Mouse (Mus musculus) heart, embryonic 12.5 days (tissue): ENCODE data around the gene Tyr. TPM values are rescaled to one million over a fixed set of nuclear protein-coding genes. Genes with fewer than 3 reads are reported as not detected.
"Not testable (repeated sequence)": the region's sequence is repeated elsewhere in the genome, so short reads cannot be mapped to it uniquely, and the experiment has no call there.

Experiments
- ATAC-seq: fragments of 200-750 bp; cut with Nextera tagmentation; 2 replicates; pipeline ENCODE4 v1.8.0; 2017; ENCODE audit warnings: moderate TSS enrichment, moderate library complexity; ENCODE audit not compliant: insufficient number of reproducible peaks, low FRiP score
- H3K27ac ChIP-seq: fragments of 300-500 bp; sonication (generic); 2 replicates; pipeline ENCODE4 v1.5.1; 2016; ENCODE audit warnings: mild to moderate bottlenecking, moderate library complexity; ENCODE audit not compliant: poor library complexity, severe bottlenecking
- H3K27me3 ChIP-seq: fragments of 300-500 bp; sonication (generic); replicated peaks from 2 replicates; pipeline ENCODE4 v1.6.1; 2016; ENCODE audit warnings: mild to moderate bottlenecking, moderate library complexity
- H3K36me3 ChIP-seq: fragments of 300-500 bp; sonication (generic); 2 replicates; pipeline ENCODE4 v1.6.1; 2016; ENCODE audit warnings: mild to moderate bottlenecking, moderate library complexity
- H3K4me1 ChIP-seq: fragments of 300-500 bp; sonication (generic); replicated peaks from 2 replicates; pipeline ENCODE4 v1.6.1; 2016; ENCODE audit warnings: mild to moderate bottlenecking
- H3K4me2 ChIP-seq: fragments of 300-500 bp; sonication (generic); 2 replicates; pipeline ENCODE4 v1.6.1; 2016; ENCODE audit warnings: mild to moderate bottlenecking, moderate library complexity
- H3K4me3 ChIP-seq: fragments of 300-500 bp; sonication (generic); 2 replicates; pipeline ENCODE4 v1.5.1; 2016; ENCODE audit warnings: mild to moderate bottlenecking
- H3K9ac ChIP-seq: fragments of 300-500 bp; sonication (generic); 2 replicates; pipeline ENCODE4 v1.6.1; 2016; ENCODE audit warnings: mild to moderate bottlenecking, moderate library complexity
- H3K9me3 ChIP-seq: fragments of 300-500 bp; sonication (generic); replicated peaks from 2 replicates; pipeline ENCODE4 v1.6.1; 2016; ENCODE audit warnings: mild to moderate bottlenecking, moderate library complexity
- WGBS: fragments of 180-500 bp; shearing (Covaris S2); methylation state at CpG from one replicate; pipeline ENCODE4 v1.1.7; 2016; 5-methylcytosine and 5-hydroxymethylcytosine counted together
- polyA plus RNA-seq: library from polyadenylated mRNA; unstranded; fragments of >200 nt; fragmentation: Nextera tagmentation; extraction: Ambion mirVana; gene quantifications from 2 replicates; pipeline ENCODE4 v1.2.1, GENCODE M21; 2016

Gene Tyr
- polyA plus RNA-seq, result 0.15 and 0.23 TPM in 2 replicates

DNA sequence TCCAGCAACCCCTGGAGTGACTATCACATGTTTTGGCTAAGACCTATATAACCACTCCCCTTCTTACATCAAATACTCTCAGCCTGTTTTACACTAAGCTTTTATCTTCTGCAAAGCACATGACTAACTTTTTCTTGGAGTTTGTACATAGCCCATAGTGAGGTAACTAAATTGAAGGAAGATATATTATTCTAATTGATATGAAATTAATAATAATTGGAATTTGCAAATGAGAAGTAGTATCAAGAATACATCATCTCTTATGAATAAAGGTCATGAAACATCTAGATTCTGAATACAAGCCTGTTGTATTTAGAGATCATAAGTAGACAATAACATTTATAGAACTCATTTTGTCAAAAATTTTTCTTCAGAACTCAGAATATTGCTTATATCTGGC, at the start of gene Tyr:
TSS of gene Tyr (minus strand) at position 101 of the 400 bp plus-strand sequence.
- no peak within 1 kb of the TSS for H3K27ac ChIP-seq
- H3K4me2 ChIP-seq, result no peak within 1 kb of the TSS
- H3K4me1 ChIP-seq, result no peaks in the 10 kb centered on the region
- H3K27me3 ChIP-seq, result no peaks in the 10 kb centered on the region
- no peaks in the 10 kb centered on the region for H3K36me3 ChIP-seq
- no peak for ATAC-seq
- H3K9ac ChIP-seq, result no peak within 1 kb of the TSS
- H3K4me3 ChIP-seq, result no peak within 1 kb of the TSS
- H3K9me3 ChIP-seq, result no peaks in the 10 kb centered on the region

DNA sequence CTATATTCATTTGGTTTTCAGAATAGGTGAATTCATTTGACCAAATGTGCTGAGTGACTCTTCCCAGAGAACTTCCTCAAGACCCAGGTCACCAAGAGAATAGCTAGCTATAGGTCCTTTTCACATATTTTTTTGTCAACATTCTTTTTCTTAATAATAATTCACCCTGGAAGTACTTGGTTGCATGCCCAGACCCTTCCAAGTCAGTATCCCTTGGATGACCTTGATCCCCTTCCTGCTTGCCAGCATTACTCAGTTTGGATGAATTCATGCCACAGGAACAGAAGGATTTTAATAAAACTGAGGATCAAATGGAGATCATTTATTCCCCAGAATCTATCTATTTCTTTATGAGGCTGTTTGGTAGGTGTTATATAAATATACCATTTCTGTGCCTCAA, 45.7 kb upstream of the Tyr start:
- Histone ChIP-seq H3K36me3 (no peaks in the 10 kb centered on the region), H3K4me2 (no peak overlapping the region), H3K27ac (no peak overlapping the region), H3K4me1 (no peaks in the 10 kb centered on the region), H3K4me3 (no peak overlapping the region), H3K9me3 (no peaks in the 10 kb centered on the region), H3K9ac (no peak overlapping the region), H3K27me3 (no peaks in the 10 kb centered on the region)
- no peak for ATAC-seq

DNA sequence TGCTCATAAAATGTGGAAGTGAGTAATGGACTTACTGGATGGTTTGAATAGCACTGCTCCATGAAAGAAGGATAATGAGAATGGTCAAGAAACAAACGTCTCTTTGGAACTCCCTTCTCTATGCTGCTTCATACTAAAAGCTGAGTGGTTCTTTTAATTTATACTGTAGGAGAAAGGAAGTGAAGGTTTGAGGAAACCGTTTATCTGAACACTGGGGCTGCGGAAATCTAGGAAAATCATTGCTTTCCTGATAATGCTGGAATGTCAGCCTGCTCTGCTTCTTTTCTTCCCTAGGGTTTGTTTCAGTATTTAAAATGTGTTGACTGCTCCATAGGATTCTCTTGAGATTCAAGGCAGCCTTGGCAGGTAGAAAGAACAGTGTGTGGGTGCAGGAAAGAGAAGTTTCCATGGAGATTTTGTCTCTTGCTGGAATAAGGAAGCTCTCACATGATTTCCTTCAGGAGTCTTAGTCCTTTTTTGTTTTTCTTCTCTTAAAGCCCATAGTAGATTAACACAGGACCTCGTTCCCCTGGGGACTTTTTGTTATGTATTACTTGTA, 891 bp upstream of the Tyr start:
- H3K27me3 ChIP-seq, result no peaks in the 10 kb centered on the region
- no peaks in the 10 kb centered on the region for H3K4me1 ChIP-seq
- ATAC-seq, result peak; percentile 53
- no peaks in the 10 kb centered on the region for H3K9me3 ChIP-seq
- 5% methylated on average over 4 of the region's 4 CpGs for WGBS
- no peak overlapping the region for H3K4me3 ChIP-seq
- H3K36me3 ChIP-seq, result no peaks in the 10 kb centered on the region
- H3K9ac ChIP-seq, result no peak overlapping the region
- no peak overlapping the region for H3K4me2 ChIP-seq
- no peak overlapping the region for H3K27ac ChIP-seq

DNA sequence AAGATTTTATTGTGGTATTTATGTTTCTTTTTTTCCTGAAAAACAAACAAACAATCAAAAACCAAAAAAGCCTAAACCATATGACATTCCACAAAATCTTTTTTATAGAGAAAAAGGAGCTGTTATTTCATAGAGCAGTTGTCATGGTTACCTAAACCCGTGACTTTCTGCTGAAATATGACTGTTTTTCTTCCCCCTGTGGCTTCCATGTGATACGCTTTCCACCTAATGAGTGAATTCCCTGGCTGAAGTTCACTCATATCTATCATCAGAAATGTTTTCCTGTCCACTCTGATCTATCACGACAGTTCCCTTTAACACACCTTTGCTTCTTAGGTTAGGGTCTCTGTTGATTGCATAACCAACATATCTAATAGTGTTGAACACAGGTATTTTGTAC, 5.3 kb downstream of the Tyr start:
- Histone ChIP-seq H3K9me3 (no peaks in the 10 kb centered on the region), H3K36me3 (no peaks in the 10 kb centered on the region), H3K4me1 (no peaks in the 10 kb centered on the region), H3K4me3 (no peak overlapping the region), H3K27me3 (no peaks in the 10 kb centered on the region), H3K9ac (no peak overlapping the region), H3K4me2 (no peak overlapping the region), H3K27ac (no peak overlapping the region)
- no peak for ATAC-seq
- WGBS, result 67% methylated on average over 3 of the region's 3 CpGs

DNA sequence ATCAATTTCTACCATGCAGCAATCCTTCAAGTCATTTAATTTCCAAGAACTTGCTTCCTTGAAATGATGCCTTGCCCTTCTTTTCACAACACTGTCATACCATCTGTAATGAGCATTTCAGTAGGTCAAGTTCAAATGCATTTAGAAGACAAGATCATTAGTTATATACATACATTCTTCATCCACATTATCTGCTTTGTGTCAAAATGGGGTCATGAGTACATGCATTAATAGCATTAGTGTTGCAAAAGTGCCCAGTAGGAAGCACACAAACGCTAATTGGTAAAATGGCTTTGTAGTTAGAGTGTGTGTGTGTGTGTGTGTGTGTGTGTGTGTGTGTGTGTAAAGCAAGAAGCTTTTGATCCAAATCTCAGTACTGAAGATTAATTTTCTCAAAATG, 80.0 kb downstream of the Tyr start:
- WGBS, result 61% methylated on average over 1 of the region's 1 CpGs
- Histone ChIP-seq H3K9me3 (no peaks in the 10 kb centered on the region), H3K27ac (no peak overlapping the region), H3K4me3 (no peak overlapping the region), H3K4me2 (no peak overlapping the region), H3K36me3 (no peaks in the 10 kb centered on the region), H3K27me3 (no peaks in the 10 kb centered on the region), H3K9ac (no peak overlapping the region), H3K4me1 (no peaks in the 10 kb centered on the region)
- ATAC-seq, result no peak

DNA sequence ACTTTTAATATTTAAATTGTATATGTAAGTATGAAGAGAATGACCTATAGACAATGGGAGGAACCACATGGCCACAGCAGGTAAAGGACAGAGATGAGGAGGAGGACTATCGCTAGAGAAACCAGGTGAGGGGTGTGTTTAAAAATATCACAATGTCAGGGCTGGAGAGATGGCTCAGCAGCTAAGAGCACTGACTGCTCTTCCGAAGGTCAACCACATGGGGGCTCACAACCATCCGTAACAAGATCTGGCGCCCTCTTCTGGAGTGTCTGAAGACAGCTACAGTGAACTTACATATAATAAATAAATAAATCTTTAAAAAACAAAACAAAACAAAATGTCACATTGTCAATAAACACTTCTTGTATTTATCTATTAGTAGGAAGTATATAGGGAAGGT, 81.9 kb downstream of the Tyr start:
- H3K27ac ChIP-seq, H3K27me3 ChIP-seq, H3K4me2 ChIP-seq, H3K9me3 ChIP-seq, H3K9ac ChIP-seq, H3K4me1 ChIP-seq, H3K36me3 ChIP-seq, H3K4me3 ChIP-seq, ATAC-seq: not testable (repeated sequence)
- 8% methylated on average over 4 of the region's 4 CpGs for WGBS

DNA sequence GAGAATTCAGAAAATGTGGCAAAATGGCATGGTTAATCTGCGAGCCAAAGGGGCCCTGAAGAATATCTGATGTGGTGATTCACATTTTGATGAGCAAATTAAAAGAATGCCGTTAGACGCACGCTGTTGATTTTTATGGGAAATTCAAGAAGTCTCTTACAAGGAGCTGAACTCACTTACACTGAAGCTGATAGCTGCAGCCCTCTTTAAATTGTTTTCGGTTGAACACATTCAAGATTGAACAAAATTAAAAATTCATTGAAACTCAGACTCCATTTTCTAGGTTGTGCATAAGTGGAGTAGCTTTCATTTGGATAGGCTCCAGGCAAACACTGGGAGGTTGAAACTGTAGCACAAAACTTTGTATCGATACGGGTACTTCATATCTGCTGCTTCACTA, 96.3 kb downstream of the Tyr start:
- Histone ChIP-seq H3K4me1 (no peaks in the 10 kb centered on the region), H3K4me3 (no peak overlapping the region)
- no peak for ATAC-seq

DNA sequence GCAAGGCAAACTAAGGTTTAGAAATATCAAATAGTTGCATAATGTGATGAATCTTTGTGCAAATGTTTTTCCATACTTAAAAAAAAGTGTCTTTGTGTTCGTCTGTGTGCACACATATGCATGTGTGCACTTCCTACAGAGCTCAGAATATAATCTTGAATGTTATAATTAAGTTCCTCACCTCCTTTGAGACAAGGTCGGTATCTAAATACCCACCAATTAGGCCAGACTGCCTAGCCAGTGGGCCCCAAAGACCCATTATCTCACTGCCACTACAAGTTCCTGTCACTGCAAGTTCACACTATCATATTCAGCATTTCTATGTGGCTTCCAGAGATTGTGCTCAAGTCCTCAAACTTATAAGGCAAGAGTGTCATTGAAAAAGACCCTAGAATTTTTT, 118.4 kb downstream of the Tyr start:
- no peaks in the 10 kb centered on the region for H3K4me1 ChIP-seq
- H3K4me3 ChIP-seq, result no peak overlapping the region
- no peaks in the 10 kb centered on the region for H3K27me3 ChIP-seq
- no peak overlapping the region for H3K4me2 ChIP-seq
- ATAC-seq, result no peak
- no peak overlapping the region for H3K27ac ChIP-seq
- no peaks in the 10 kb centered on the region for H3K9me3 ChIP-seq
- H3K9ac ChIP-seq, result no peak overlapping the region
- 44% methylated on average over 2 of the region's 2 CpGs for WGBS
- no peaks in the 10 kb centered on the region for H3K36me3 ChIP-seq

More for the DNA sequence above, 96.3 kb downstream of the Tyr start:
- 85% methylated on average over 7 of the region's 7 CpGs for WGBS
- no peaks in the 10 kb centered on the region for H3K9me3 ChIP-seq
- H3K9ac ChIP-seq, result no peak overlapping the region
- no peaks in the 10 kb centered on the region for H3K36me3 ChIP-seq
- H3K4me2 ChIP-seq, result no peak overlapping the region
- no peak overlapping the region for H3K27ac ChIP-seq
- H3K27me3 ChIP-seq, result no peaks in the 10 kb centered on the region

Other genes with a start within 250 kb of the Tyr start
- 4.1 and 4.3 TPM in 2 replicates for gene Nox4, start 247.4 kb downstream of the Tyr start, polyA plus RNA-seq
- not detected in 2 replicates for gene Grm5, start 90.7 kb upstream of the Tyr start, polyA plus RNA-seq